Mouse (Mus musculus) thymus, postnatal 25 days (tissue): ENCODE data around the gene Gm8265.
"Not testable (repeated sequence)": the region's sequence is repeated elsewhere in the genome, so short reads cannot be mapped to it uniquely, and the experiment has no call there.

ENCODE experiments used
- DNase-seq: peaks from one replicate; pipeline ENCODE4 v3.0.0; 2022

Gm8265 gene

GRCm38 (mm10) chr14:5632928-5633327 lies at the start of gene Gm8265:
TSS of gene Gm8265 (minus strand) at chr14:5633028.
- DNase-seq, result not testable (repeated sequence)
